Mouse (Mus musculus): Measurements from ENCODE around the gene Dtx2.

Dtx2 gene

DNA sequence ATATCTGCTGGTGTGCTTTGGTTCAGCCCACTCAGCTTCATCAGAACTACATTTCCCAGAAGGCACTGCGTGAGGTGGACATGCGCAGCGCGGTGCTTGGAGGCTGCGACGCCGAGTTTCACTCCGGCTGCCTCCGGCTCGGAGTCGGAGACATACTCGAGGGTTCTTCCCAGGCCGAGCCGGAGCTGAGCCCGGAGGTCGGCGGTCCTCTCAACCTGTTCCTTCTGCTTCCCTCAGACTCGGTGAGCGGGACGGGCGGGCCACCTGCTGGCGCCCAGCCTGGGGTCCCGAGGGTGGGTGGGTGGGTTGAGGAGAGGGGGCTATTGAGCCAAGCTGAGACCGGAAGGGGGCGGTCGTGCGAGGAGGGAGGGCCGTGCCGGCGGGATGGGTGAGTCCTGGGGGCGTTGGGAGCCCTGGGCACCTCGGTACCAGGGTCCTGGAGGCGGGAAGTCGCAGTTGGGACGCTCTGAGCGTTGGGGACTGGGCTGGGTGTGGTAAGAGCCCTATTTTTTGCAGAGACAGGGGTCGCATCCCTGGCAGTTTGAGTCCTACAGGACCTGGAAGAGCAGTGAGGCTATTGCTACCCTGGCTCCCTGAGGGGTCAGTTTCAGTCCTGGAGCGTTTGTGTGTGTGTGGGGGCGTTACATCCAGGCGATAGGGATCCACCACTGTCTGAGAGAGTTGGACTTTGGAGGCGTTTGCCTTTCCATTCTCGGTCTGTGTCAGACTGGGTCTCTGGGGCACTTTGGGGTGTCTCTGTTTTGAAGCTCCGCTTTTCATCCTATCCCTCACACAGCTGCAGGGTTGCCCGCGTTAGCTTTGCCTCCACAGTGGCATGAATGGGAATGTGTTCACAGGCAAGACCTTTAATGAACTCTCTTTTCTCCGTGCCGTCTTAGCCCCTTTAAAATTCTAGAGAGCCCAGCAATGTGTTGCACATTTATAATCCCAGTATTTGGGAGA, at the start of gene Dtx2:
Gene Dtx2, plus strand, starts transcription at position 76 of the 963 bp plus-strand sequence.
- DNase-seq (ENCODE audit: low spot score): peak; percentile 98

DNA sequence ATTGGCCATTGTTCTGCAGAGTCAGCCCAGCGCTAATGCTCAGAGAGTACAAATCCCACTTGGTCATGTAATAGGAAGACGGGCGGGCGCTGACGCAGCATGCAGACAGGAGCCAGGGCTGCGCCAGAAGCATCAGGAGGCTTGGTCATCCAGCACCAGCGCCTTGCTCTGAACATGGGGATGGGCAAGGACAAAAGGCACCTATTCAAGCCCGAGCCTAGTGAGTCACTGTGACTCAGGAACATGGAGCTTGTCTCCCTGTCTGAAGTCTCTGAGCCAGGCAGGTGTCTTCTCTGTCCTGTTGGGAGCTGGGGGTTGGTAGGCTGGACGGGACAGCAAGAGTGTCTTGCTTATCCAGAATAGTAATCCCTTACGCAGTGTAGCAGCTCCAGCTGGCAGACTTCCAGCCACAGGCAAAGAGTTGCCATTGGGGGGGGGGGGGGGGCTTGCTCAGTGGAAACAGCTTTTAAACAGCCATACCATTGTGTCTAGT, 48.6 kb upstream of the Dtx2 start:
- no peak for DNase-seq (ENCODE audit: low spot score)

DNA sequence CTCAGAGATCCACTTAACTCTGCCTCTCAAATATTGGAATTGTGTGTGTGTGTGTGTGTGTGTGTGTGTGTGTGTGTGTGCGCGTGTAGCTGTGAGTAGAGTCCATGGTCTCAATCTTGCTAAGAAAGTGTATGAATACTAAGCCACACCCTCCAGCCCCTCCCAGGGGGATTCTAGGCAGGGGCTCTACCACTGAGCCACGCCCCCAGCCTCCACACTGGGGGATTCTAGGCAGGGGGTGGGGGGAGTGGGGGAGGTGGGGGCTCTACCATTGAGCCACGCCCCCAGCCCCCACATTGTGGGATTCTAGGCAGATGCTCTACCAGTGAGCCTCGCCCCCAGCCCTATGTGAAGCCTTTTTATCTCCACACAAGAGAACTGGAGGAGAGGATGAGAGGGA, 48.0 kb upstream of the Dtx2 start:
- DNase-seq (ENCODE audit: low spot score): no peak

DNA sequence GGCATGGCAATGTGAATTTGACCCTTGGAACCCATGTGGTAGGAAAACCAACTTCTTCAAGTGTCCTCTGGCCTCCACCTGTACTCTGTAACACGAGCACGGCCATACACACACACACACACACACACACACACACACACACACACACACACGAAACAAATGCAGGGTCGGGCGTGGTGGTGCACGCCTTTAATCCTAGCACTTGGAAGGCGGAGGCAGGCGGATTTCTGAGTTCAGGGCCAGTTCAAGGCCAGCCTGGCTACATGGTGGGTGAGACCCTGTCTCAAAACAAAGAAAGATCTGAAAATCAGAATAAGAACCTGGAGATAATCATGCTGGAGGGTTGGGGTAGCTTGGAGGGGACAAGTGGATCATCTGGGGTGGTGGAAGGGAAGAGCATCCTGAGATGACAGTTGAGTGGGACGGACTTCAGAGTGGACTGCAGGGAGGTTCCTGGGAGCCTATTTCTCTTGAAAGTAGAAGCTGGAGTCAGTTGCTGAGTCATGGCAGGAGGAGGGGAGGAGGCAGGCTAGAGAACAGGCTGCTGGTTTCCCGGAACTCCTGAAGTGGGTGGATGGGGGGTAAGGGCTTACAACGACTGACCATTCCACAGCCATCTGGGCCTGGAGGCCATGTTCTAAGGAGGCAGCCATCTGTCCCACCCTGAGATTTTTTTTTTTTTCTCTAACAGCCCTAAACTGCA, 43.7 kb upstream of the Dtx2 start:
- no peak for DNase-seq (ENCODE audit: low spot score)

DNA sequence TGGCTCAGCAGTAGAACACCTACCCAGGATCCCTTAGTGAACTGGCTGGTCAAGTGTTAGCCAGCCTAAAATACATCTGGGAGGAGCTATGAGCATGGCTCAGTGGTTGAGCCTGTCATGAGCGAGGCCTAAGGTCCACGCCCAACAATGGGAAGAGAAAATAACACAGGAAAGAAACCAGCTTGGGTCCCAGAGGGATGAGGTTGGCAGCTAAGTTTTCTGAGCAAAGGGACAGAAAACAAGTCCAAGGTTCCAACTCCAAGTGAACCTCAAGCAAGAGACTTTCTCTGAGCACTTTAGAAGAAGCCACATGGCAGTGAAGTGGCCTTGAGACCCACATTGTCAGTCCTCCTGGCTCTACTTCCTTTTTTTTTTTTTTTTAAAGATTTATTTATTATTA, 42.9 kb upstream of the Dtx2 start:
- no peak for DNase-seq (ENCODE audit: low spot score)

DNA sequence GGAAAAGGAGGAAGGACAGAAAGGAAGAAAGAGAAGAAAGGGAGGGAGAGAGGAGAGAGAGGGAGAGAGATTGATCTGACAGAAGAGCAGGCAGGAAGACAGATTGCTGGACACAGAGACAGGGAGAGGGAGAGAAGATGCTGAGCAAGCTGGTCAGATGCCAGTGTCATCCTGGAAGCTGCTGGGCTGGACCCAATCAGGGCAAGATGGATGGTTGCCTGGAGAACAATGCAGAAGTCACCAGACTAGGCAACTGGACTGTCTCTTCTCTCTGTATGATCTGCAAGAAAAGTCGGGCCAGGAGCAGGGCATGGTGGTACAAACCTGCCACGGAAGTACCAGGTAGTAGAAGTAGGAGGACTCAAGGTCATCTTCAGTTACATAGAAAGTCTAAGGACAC, 41.8 kb upstream of the Dtx2 start:
- DNase-seq (ENCODE audit: low spot score): no peak

DNA sequence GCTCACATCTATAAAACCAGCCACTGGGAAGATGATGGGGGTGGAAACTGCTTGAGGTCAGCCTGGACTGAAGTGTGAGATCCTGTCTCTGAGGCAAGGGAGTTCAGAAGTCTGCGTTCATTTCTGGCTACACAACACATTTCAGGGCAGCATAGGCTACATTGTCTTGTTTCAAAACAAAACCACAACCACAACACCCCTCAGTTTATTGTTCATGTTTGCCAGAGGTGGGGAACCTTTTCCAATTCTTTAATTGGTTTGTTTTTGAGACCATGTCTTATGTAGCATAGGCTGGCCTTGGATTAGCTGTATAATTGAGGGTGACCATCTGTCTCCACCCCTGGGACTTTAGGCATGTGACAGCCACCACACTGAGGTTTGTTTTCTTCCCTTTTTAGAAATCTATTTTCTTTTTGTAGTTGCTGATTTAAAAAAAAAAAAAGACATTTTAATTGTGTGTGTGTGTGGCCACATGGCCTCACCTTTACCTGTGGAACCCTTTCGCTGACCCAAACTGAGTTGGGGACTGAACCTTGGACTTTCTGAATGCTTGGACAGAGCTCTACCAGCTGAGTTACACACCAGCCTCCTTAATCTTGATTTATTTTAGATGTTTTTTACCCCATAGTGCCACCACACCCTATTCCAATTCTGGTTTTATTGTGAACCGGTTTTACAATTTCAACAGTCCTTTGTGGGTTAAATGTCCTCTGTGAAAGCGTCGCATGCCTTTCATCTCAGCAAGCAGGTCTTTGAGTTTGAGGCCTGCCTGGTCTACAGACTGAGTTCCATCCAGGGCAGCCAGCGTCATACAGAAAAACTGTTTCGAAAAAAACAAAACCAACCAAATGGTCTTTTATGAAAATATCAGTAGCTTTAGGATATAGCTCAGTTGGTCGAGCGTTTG, 38.0 kb upstream of the Dtx2 start:
- no peak for DNase-seq (ENCODE audit: low spot score)

DNA sequence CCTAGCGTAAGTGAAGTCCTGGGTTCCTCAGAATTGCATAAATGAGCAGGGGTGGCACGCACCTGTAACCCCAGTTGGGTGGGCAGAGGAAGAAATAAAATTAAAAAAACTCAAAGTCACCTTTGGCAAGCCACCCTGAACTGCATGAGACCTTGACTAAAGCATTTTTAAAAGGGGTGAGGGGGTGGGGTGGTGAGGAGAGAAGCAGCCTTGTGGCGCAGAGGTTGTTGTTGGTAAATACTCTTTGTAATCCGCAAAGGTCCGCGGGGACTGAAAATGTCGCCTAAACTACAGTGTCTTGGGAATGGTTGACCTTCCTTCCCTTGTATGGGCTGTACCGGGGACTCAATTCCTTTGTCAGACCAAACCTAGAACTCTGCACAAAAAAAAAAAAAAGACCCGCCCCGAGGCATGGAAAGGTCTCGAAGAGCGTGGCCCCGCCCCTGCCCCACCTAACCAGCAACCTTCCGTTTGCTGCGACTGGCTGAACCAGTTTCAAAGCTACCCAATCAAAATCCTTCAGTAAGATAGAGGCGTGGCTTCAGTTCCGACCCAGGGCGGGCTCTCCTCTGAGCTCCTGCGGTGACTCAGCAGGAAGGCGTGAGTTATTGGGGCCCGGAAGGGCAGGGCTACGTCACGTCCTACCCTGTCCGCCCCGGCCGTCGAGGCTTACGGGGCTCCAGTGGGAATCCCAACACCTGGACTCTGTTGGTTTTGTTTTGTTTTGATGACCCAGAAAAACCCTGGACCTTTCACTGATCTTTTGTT, 37.2 kb upstream of the Dtx2 start:
- peak; percentile 97 for DNase-seq (ENCODE audit: low spot score)

DNA sequence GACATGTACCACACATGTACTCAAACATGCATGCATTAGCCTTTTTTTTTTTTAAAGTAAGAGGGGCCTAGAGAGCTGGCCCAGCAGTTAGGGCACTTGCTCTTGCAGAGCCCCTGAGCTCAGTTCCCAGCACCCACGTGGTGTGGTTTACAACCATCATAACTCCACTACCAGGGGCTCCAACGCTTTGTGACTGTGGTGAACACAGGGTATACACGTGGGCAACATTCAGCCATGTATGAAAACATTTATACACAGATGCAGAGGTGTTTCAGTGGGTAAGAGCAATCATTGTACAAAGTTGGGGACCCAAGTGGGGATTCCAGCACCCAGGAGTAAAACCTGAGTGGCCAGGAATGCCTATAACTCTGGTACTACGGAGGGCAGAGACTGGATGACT, 36.2 kb upstream of the Dtx2 start:
- no peak for DNase-seq (ENCODE audit: low spot score)

DNA sequence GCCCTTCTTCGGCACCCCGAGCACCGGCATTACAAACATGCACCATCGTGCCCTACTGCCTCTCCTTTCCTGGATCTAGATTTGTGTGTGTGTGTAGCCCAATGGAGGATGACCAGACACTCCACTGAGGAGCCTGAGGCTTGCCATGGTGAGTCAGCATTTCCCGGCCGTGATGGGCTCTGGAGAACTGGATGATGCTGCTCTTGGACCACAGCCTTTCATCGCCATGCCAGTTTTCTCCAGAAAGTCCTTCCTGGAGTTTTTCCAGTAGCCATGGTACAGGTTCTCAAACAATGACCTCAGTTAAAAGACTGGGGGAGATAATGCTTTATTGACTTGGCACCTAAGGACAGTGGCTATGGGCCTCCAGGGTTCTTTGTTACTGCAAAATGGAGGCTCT, 34.7 kb upstream of the Dtx2 start:
- DNase-seq (ENCODE audit: low spot score): no peak

DNA sequence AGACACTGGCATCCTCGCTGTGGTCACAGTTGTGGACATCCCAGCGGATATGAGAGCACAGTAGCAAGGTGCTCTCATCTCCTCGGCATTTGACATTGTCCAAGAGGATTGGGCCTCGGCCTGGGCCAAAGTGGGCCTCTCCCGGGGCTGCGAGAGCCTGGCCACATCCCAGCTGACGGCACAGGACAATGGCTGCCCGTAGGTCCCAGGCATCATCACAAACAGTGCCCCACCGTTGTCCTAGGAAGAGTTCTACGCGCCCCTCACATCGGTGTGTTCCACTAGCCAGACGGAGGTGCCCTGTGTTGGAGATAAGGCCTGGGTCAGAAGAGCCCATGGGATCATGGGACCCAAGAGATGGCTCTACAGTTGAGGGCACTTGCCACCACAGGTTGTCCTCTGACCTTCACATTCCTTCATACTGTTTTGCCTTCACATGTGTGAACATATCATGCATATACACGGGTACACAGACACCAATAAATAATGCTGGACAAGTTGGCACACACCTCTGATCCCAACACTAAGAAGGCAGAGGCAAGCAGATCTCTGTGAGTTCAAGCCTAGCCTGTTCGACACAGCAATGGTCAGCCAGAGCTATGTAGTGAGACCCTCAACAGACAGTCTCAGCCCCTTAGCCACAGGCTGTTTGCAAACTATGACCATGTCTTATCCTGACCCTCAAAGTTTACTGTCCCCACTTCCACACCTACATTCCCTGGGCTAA, 33.5 kb upstream of the Dtx2 start:
- no peak for DNase-seq (ENCODE audit: low spot score)

DNA sequence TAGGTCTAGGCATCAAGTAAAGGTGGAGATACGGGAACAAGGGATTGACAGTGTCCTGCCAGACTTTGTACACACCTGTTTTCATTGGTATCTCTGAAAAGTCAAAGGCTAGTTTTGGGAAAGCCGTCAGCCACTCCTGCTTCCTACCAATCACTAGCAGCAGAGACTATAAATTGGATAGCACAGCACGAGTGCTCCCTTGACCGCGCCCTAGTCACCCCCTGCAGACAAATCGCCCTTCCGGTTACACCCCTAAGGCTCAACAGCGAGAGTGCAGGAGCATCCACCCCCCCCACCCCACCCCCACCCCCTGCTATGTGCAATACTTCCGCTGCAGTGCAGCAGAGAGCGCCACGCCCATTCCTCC, 32.5 kb upstream of the Dtx2 start:
- DNase-seq (ENCODE audit: low spot score): no peak

DNA sequence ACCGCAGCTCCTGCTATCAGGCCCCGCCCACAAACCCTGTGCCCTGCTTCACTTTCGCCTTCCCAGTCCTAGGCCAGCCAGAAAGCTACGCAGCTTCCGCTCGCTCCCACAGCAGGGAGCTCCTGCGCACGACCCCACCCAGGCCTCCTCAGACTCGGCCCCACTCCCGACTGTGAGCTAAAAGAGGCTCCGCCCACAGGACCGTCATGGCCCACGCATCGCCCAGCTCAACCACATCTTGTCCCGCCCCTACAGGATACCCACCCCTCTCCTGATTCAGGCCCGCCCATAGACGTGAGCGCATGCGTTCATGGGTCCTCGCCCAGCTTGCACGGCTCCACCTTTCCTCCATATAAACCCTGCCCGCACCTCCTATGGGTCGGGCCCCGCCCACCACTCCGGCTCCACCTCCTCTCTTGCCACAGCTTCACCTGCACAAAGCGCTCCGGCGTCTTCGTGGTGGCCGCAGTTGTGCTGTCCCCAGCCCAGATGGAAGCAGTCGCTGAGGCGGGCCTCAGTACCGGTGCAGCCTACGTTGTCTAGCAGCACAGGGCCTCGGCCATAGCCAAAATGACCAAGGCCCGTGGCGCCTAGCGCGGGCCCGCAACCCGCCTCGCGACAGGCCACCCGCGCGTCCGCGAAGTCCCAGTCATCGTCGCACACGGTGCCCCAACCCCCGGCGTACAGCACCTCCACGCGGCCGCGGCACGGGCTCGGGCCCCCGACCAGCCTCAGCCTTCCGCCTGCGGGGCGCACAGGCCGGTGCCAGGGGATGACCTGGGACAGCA, 31.9 kb upstream of the Dtx2 start:
- DNase-seq (ENCODE audit: low spot score): peak; percentile 99

DNA sequence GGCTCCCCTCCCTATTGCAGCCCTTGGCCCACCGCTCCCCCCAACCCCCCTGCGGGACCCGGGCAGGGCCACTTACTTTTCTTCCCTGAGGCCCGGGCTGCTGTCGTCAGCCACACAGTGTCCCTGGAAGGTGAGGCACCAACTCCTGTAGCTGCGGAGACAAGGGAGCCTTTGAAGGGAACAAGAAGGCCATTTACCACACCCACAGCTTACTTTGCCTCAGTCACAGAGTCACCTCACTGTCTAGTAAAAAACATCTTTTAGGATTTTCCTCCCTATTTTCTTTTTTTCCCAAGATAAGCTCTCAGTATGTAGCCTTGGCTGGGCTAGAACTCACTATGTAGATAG, 31.3 kb upstream of the Dtx2 start:
- no peak for DNase-seq (ENCODE audit: low spot score)

DNA sequence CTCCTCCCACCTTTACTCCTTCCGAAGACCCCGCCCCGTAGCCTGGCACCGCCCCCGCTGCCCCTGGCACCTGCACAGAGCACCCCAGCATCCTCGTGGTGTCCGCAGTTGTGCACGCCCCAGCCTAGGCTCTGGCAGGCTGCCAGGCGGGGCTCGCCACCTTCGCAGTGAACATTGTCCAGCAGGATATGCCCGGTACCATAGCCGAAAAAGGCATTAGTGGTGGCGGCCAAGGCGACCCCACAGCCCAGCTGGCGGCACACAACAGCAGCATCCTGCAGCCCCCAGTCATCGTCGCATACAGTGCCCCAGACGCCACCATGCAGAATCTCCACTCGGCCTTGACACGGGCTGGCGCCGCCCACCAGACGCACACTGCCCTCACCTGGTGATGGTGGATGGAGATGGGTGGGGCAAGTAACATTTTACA, 29.1 kb upstream of the Dtx2 start:
- DNase-seq (ENCODE audit: low spot score): no peak

DNA sequence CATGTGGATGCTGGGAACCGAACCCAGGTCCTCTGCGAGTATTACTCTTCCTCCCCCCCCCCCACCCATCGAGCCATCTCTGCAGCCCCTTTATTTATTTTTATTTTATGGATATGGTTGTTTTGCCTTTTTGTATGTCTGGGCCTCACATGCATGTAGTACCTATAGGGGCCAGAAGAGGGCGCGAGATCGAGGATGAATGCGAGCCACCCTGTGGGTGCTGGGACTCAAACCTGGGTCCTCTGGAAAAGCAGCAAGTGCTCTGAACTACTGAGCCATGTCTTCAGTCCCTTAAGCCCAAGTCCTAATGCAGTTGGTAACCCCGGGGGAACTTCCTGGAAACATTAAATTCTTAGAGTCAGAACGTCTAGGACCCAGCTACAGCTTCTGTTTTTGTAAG, 27.7 kb upstream of the Dtx2 start:
- no peak for DNase-seq (ENCODE audit: low spot score)

DNA sequence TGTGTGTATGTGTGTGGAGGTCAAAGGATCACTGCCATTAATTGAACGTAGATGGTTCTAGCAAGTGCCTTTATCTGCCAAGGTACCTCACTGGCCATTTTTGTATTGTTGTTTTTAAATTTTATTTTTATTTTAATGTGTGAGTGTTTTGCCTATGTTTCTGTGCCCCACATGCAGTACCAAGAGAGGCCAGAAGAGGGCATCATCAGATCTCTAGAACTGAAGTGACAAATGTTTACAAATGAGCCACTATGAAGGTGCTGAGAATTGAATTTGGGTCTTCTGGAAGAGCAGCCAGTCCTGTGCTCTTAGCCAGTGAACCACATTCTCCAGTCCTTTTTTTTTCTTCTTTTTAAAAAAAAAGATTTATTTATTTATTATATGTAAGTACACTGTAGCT, 25.8 kb upstream of the Dtx2 start:
- peak; percentile 55 for DNase-seq (ENCODE audit: low spot score)

DNA sequence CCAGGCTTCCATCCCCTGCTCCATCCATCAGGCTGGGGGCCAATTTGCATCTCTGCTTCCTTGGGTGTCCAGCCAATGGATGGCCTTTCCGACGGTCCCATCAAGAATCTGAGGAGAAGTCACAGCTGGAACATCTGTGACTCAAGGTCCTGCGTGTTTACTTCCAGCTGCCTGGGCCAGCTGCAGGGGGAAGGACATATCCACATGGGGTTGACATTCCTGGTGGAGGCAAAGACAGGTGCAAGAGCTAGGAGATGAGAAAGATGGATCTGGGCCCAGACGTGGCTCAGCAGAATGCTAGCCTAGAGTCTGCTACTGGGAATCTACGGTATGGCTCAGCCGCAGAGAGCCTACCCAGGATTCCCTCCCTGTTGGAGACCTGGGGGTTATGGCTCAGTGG, 24.4 kb upstream of the Dtx2 start:
- no peak for DNase-seq (ENCODE audit: low spot score)

DNA sequence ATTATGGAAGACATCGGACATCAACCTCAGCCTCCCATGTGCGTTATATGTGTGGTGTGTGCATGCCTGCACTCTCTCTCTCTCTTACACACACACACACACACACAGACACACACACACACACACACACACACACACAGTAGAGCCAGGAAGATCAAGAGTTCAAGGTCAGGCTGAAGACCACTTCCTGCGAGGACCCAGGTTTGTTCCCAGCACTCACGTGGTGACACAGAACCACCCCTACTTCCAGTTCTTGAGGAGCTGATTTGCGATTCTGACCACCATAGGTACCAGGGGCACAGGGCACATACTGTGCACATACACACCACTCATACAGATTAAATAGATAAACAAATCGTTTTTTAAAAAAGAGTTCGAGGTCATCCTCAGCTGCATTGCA, 22.7 kb upstream of the Dtx2 start:
- DNase-seq (ENCODE audit: low spot score): no peak

DNA sequence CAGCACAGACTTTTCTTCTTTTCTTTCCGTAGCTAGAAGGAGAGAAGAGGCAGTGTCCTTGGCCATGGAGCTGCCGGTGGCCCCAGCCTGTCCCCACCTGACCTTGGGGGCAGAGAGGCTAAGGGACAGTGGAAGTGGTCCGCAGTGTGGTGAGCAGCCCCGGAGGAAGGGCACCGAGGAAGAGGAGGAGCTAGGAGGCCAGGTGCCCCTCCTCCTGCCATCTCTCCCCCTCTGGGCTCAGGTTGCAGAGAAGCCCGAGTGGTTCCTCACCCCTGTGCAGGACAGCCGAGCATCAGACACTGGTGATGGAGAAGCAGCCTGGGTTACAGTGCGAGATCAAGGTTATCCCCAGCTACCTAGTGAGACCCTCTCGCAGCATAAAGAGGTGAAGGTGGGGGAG, 20.2 kb upstream of the Dtx2 start, which contains the start of gene Ssc4d:
Gene Ssc4d, minus strand, starts transcription at position 167 of the 400 bp plus-strand sequence.
- no peak for DNase-seq (ENCODE audit: low spot score)

Data from embryo, embryonic 10 days (tissue).